Mouse (Mus musculus) forebrain, postnatal 0 days (tissue): Measurements from ENCODE around the gene Olfr64. TPM values are rescaled to one million over a fixed set of nuclear protein-coding genes. Genes with fewer than 3 reads are reported as not detected.

Source experiments
- ATAC-seq: fragments of 200-750 bp; cut with Nextera tagmentation; 2 replicates; pipeline ENCODE4 v1.8.0; 2017; ENCODE audit warnings: mild to moderate bottlenecking, moderate library complexity
- DNase-seq: peaks from one replicate; pipeline ENCODE4 v3.0.0-alpha.2; 2015
- H3K27ac ChIP-seq: fragments of 300-500 bp; sonication (generic); 2 replicates; pipeline ENCODE4 v1.5.1; 2014; ENCODE audit warnings: low read depth, mild to moderate bottlenecking, antibody characterized with exemption, low read length, moderate library complexity, mixed read lengths
- H3K27me3 ChIP-seq: fragments of 300-500 bp; sonication (generic); 2 replicates; pipeline ENCODE4 v1.6.1; 2014; ENCODE audit warnings: mild to moderate bottlenecking, low read length, mixed read lengths; ENCODE audit not compliant: insufficient read depth
- H3K36me3 ChIP-seq: fragments of 300-500 bp; sonication (generic); 2 replicates; pipeline ENCODE4 v1.6.1; 2014; ENCODE audit warnings: mild to moderate bottlenecking, moderate library complexity; ENCODE audit not compliant: insufficient read depth
- H3K4me1 ChIP-seq: fragments of 300-500 bp; sonication (generic); 2 replicates; pipeline ENCODE4 v1.6.1; 2014; ENCODE audit warnings: antibody characterized with exemption; ENCODE audit not compliant: insufficient read depth
- H3K4me2 ChIP-seq: fragments of 300-500 bp; sonication (generic); 2 replicates; pipeline ENCODE4 v1.6.1; 2014; ENCODE audit warnings: low read depth, mild to moderate bottlenecking, moderate library complexity
- H3K4me3 ChIP-seq: fragments of 300-500 bp; sonication (generic); 2 replicates; pipeline ENCODE4 v1.5.1; 2014; ENCODE audit warnings: low read depth, low read length, mixed read lengths
- H3K9ac ChIP-seq: fragments of 300-500 bp; sonication (generic); 2 replicates; pipeline ENCODE4 v1.6.1; 2014; ENCODE audit warnings: mild to moderate bottlenecking
- H3K9me3 ChIP-seq: fragments of 300-500 bp; sonication (generic); 2 replicates; pipeline ENCODE4 v1.6.1; 2016; ENCODE audit warnings: low read length
- CTCF ChIP-seq: sonication (generic); IDR thresholded peaks from 2 replicates; pipeline ENCODE4 v1.5.1; 2016; ENCODE audit warnings: antibody characterized with exemption, control low read depth, low read depth
- WGBS: fragments of 180-500 bp; shearing (Covaris S2); extraction: QIAGEN DNeasy Blood & Tissue Kit; methylation state at CpG from one replicate; pipeline ENCODE4 v1.1.7; 2014; 5-methylcytosine and 5-hydroxymethylcytosine counted together
- polyA plus RNA-seq: library from polyadenylated mRNA; unstranded; fragments of >200 nt; fragmentation: Nextera tagmentation; extraction: Ambion mirVana; gene quantifications from 2 replicates; pipeline ENCODE4 v1.2.1, GENCODE M21; 2015
- total RNA-seq: library from RNA; depleted of rRNA; stranded (reverse); fragments of >200 nt; gene quantifications from 2 replicates; pipeline ENCODE4 v1.2.3, GENCODE M21; 2014; rRNA removed

The Olfr64 gene
- total and polyA plus RNA-seq, 2 experiments from 2014 or later: not detected

GRCm38 (mm10) chr7:103860855-103861254 lies 33.4 kb downstream of the Olfr64 start:
- no peak overlapping the region for H3K9ac ChIP-seq
- DNase-seq: no peak
- WGBS: 59% methylated on average over 1 of the region's 1 CpGs

GRCm38 (mm10) chr7:103859076-103859475 lies 35.2 kb downstream of the Olfr64 start:
- ATAC-seq: no peak
- Histone ChIP-seq H3K4me2 (no peak overlapping the region), H3K4me3 (no peak overlapping the region), H3K27me3 (no peaks in the 10 kb centered on the region), H3K9ac (no peak overlapping the region), H3K4me1 (no peaks in the 10 kb centered on the region), H3K27ac (no peak overlapping the region), H3K9me3 (no peaks in the 10 kb centered on the region), H3K36me3 (no peaks in the 10 kb centered on the region)
- WGBS: 69% methylated on average over 2 of the region's 2 CpGs
- DNase-seq: no peak
- no peak for TF ChIP-seq CTCF

More at GRCm38 (mm10) chr7:103860855-103861254, 33.4 kb downstream of the Olfr64 start:
- H3K27me3 ChIP-seq: no peaks in the 10 kb centered on the region
- H3K36me3 ChIP-seq: no peaks in the 10 kb centered on the region
- no peak overlapping the region for H3K27ac ChIP-seq
- no peaks in the 10 kb centered on the region for H3K4me1 ChIP-seq
- H3K4me3 ChIP-seq: no peak overlapping the region
- ATAC-seq: no peak
- H3K4me2 ChIP-seq: no peak overlapping the region
- no peaks in the 10 kb centered on the region for H3K9me3 ChIP-seq
- no peak for TF ChIP-seq CTCF

- Histone ChIP-seq H3K4me2 (no peak overlapping the region), H3K27me3 (no peaks in the 10 kb centered on the region), H3K4me1 (no peaks in the 10 kb centered on the region), H3K9me3 (no peaks in the 10 kb centered on the region), H3K36me3 (no peaks in the 10 kb centered on the region), H3K9ac (no peak overlapping the region), H3K27ac (no peak overlapping the region), H3K4me3 (no peak overlapping the region)
- ATAC-seq (no peak), DNase-seq (no peak)
- 61% methylated on average over 1 of the region's 1 CpGs for WGBS
- no peak for TF ChIP-seq CTCF
These were observed 39.6 kb downstream of the Olfr64 start for GRCm38 (mm10) chr7:103854669-103855068.

GRCm38 (mm10) chr7:103853090-103853489 lies 41.2 kb downstream of the Olfr64 start, which contains the start of gene Hbb-y:
TSS of gene Hbb-y (minus strand) at chr7:103853216.
- H3K27me3 ChIP-seq: no peaks in the 10 kb centered on the region
- no peak within 1 kb of the TSS for H3K27ac ChIP-seq
- DNase-seq: no peak
- TF ChIP-seq CTCF: no peak
- no peaks in the 10 kb centered on the region for H3K4me1 ChIP-seq
- ATAC-seq: no peak
- no peaks in the 10 kb centered on the region for H3K9me3 ChIP-seq
- H3K4me3 ChIP-seq: no peak within 1 kb of the TSS
- no peak within 1 kb of the TSS for H3K9ac ChIP-seq
- no peaks in the 10 kb centered on the region for H3K36me3 ChIP-seq
- no peak within 1 kb of the TSS for H3K4me2 ChIP-seq
- 65% methylated on average over 2 of the region's 2 CpGs for WGBS

DNA sequence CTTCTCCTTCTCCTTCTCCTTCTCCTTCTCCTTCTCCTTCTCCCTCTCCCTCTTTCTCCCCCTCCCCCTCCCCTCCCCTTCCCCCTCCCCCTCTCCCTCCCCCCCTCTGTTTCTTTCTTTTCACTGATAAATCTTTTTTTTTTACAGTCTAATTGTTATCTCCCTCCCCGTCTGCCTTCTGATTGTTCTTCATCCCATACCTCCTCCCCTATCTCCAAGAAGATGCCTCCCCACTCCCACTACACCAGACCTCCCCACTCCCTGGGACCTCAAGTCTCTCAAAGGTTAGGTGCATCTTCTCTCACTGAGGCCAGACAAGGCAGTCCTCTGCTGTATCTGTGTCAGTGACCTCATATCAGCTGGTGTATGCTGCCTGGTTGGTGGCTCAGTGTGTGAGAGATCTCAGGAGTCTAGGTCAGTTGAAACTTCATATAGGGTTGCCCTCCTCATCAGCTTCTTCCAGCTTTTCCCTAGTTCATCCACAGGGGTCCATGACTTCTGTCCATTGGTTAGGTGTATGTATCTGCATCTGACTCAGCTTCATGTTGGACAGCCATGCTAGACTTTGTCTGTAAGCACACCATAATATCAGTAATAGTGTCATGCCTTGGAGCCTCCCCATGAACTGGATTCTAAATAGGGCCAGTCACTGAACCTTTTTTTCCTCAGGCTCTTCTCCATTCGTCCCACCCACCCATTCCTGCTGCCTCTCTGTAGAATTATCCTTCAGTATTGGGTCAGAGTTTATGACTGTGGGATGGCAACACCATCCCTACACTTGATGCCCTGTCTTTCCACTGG lies 49.6 kb downstream of the Olfr64 start:
- WGBS: 40% methylated on average over 1 of the region's 2 CpGs
- Histone ChIP-seq H3K9ac (no peak overlapping the region), H3K4me1 (no peaks in the 10 kb centered on the region), H3K9me3 (no peaks in the 10 kb centered on the region), H3K27ac (no peak overlapping the region), H3K4me3 (no peak overlapping the region), H3K36me3 (no peaks in the 10 kb centered on the region), H3K4me2 (no peak overlapping the region), H3K27me3 (no peaks in the 10 kb centered on the region)
- no peak for TF ChIP-seq CTCF
- no peak for ATAC-seq
- DNase-seq: no peak

DNA sequence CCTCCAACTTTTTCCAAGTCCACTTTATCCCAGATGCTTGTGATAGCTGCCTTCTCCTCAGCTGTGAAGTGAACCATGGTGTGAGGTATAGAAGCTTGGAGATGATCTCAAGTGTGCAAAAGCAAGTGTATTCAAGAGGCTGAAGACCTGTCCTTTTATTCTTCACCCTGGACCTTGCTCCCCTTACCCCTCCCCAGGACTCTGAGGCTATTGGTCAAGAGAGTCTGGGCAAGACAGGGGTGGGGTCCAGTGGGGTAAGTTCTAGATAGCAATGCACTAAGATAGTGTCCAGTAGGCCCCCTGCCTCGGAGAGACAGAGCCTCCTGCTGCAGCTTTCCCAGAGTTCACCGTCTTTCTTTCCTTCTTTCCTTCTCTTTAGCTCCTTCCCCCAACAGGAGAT lies 51.3 kb downstream of the Olfr64 start, which contains the start of gene Hbb-bh1:
Hbb-bh1 (minus strand) TSS at position 131 of the 400 bp plus-strand sequence.
- 79% methylated on average over 2 of the region's 2 CpGs for WGBS
- no peak for TF ChIP-seq CTCF
- H3K4me2 ChIP-seq: no peak within 1 kb of the TSS
- H3K36me3 ChIP-seq: no peaks in the 10 kb centered on the region
- H3K9me3 ChIP-seq: no peaks in the 10 kb centered on the region
- no peak within 1 kb of the TSS for H3K4me3 ChIP-seq
- no peak for ATAC-seq
- no peak for DNase-seq
- no peaks in the 10 kb centered on the region for H3K4me1 ChIP-seq
- no peak within 1 kb of the TSS for H3K9ac ChIP-seq
- H3K27me3 ChIP-seq: no peaks in the 10 kb centered on the region
- H3K27ac ChIP-seq: no peak within 1 kb of the TSS

- H3K27me3 ChIP-seq: no peaks in the 10 kb centered on the region
- WGBS: 70% methylated on average over 3 of the region's 3 CpGs
- no peaks in the 10 kb centered on the region for H3K36me3 ChIP-seq
These were observed 54.0 kb downstream of the Olfr64 start, which contains the start of gene Hbb-bh2 for GRCm38 (mm10) chr7:103840268-103840667. TSS of gene Hbb-bh2 (minus strand) at chr7:103840520.

More at GRCm38 (mm10) chr7:103840268-103840667, 54.0 kb downstream of the Olfr64 start, which contains the start of gene Hbb-bh2:
- no peak for ATAC-seq
- no peak within 1 kb of the TSS for H3K27ac ChIP-seq
- no peaks in the 10 kb centered on the region for H3K9me3 ChIP-seq
- H3K4me3 ChIP-seq: no peak within 1 kb of the TSS
- DNase-seq: no peak
- TF ChIP-seq CTCF: no peak
- H3K4me2 ChIP-seq: no peak within 1 kb of the TSS
- no peaks in the 10 kb centered on the region for H3K4me1 ChIP-seq
- no peak within 1 kb of the TSS for H3K9ac ChIP-seq

Other genes with a start within 250 kb of the Olfr64 start
Only the 30 nearest of the 33 such genes appear.
- gene Olfr623, start 230.8 kb downstream of the Olfr64 start, total RNA-seq: not detected in 2 replicates
- not detected in 2 replicates for gene Olfr623, start 230.8 kb downstream of the Olfr64 start, polyA plus RNA-seq
- not detected in 2 replicates for gene Olfr624, start 223.3 kb downstream of the Olfr64 start, total RNA-seq
- gene Olfr624, start 223.3 kb downstream of the Olfr64 start, polyA plus RNA-seq: not detected in 2 replicates
- gene Olfr625-ps1, start 211.8 kb downstream of the Olfr64 start, total RNA-seq: not detected in 2 replicates
- gene Olfr625-ps1, start 211.8 kb downstream of the Olfr64 start, polyA plus RNA-seq: not detected in 2 replicates
- not detected in 2 replicates for gene Olfr243, start 179.8 kb downstream of the Olfr64 start, total RNA-seq
- not detected in 2 replicates for gene Olfr243, start 179.8 kb downstream of the Olfr64 start, polyA plus RNA-seq
- not detected in 2 replicates for gene Olfr628, start 164.1 kb downstream of the Olfr64 start, total RNA-seq
- not detected in 2 replicates for gene Olfr628, start 164.1 kb downstream of the Olfr64 start, polyA plus RNA-seq
- not detected in 2 replicates for gene Olfr629, start 149.5 kb downstream of the Olfr64 start, total RNA-seq
- gene Olfr629, start 149.5 kb downstream of the Olfr64 start, polyA plus RNA-seq: not detected in 2 replicates
- not detected in 2 replicates for gene Olfr630, start 137.2 kb downstream of the Olfr64 start, total RNA-seq
- gene Olfr630, start 137.2 kb downstream of the Olfr64 start, polyA plus RNA-seq: not detected in 2 replicates
- gene Olfr69, start 122.9 kb downstream of the Olfr64 start, total RNA-seq: not detected in 2 replicates
- gene Olfr69, start 122.9 kb downstream of the Olfr64 start, polyA plus RNA-seq: not detected in 2 replicates
- gene Olfr68, start 114.8 kb downstream of the Olfr64 start, total RNA-seq: not detected in 2 replicates
- not detected in 2 replicates for gene Olfr68, start 114.8 kb downstream of the Olfr64 start, polyA plus RNA-seq
- gene Olfr67, start 102.7 kb downstream of the Olfr64 start, total RNA-seq: not detected in 2 replicates
- gene Olfr67, start 102.7 kb downstream of the Olfr64 start, polyA plus RNA-seq: not detected in 2 replicates
- gene Hbb-bt, start 80.5 kb downstream of the Olfr64 start, total RNA-seq: 105 and 224 TPM in 2 replicates
- 190 and 259 TPM in 2 replicates for gene Hbb-bt, start 80.5 kb downstream of the Olfr64 start, polyA plus RNA-seq
- gene Hbb-bs, start 66.4 kb downstream of the Olfr64 start, total RNA-seq: 815 and 1,167 TPM in 2 replicates
- gene Hbb-bs, start 66.4 kb downstream of the Olfr64 start, polyA plus RNA-seq: 757 and 1,200 TPM in 2 replicates
- not detected in 2 replicates for gene Hbb-bh2, start 54.0 kb downstream of the Olfr64 start, total RNA-seq
- not detected in 2 replicates for gene Hbb-bh2, start 54.0 kb downstream of the Olfr64 start, polyA plus RNA-seq
- gene Hbb-bh1, start 51.3 kb downstream of the Olfr64 start, total RNA-seq: not detected in 2 replicates
- gene Hbb-bh1, start 51.3 kb downstream of the Olfr64 start, polyA plus RNA-seq: not detected in 2 replicates
- gene Hbb-y, start 41.3 kb downstream of the Olfr64 start, total RNA-seq: 1.0 TPM in 1 of 2 replicates, not detected in the other
- 0.87 and 1.3 TPM in 2 replicates for gene Hbb-y, start 41.3 kb downstream of the Olfr64 start, polyA plus RNA-seq
- not detected in 2 replicates for gene Olfr66, start 8.2 kb downstream of the Olfr64 start, total RNA-seq
- not detected in 2 replicates for gene Olfr66, start 8.2 kb downstream of the Olfr64 start, polyA plus RNA-seq
- not detected in 2 replicates for gene Olfr65, start 9.0 kb upstream of the Olfr64 start, total RNA-seq
- gene Olfr65, start 9.0 kb upstream of the Olfr64 start, polyA plus RNA-seq: not detected in 2 replicates
- gene Olfr631, start 34.3 kb upstream of the Olfr64 start, total RNA-seq: not detected in 2 replicates
- gene Olfr631, start 34.3 kb upstream of the Olfr64 start, polyA plus RNA-seq: not detected in 2 replicates
- not detected in 2 replicates for gene Olfr632, start 39.9 kb upstream of the Olfr64 start, total RNA-seq
- gene Olfr632, start 39.9 kb upstream of the Olfr64 start, polyA plus RNA-seq: not detected in 2 replicates
- gene Olfr633, start 50.0 kb upstream of the Olfr64 start, total RNA-seq: not detected in 2 replicates
- gene Olfr633, start 50.0 kb upstream of the Olfr64 start, polyA plus RNA-seq: not detected in 2 replicates
- not detected in 2 replicates for gene Olfr635, start 76.7 kb upstream of the Olfr64 start, total RNA-seq
- gene Olfr635, start 76.7 kb upstream of the Olfr64 start, polyA plus RNA-seq: not detected in 2 replicates
- gene Olfr638, start 104.3 kb upstream of the Olfr64 start, total RNA-seq: not detected in 2 replicates
- not detected in 2 replicates for gene Olfr638, start 104.3 kb upstream of the Olfr64 start, polyA plus RNA-seq
- not detected in 2 replicates for gene Olfr639, start 122.8 kb upstream of the Olfr64 start, total RNA-seq
- not detected in 2 replicates for gene Olfr639, start 122.8 kb upstream of the Olfr64 start, polyA plus RNA-seq
- 0.57 TPM in 1 of 2 replicates, not detected in the other for gene Olfr640, start 131.1 kb upstream of the Olfr64 start, total RNA-seq
- gene Olfr640, start 131.1 kb upstream of the Olfr64 start, polyA plus RNA-seq: not detected in 2 replicates
- not detected in 2 replicates for gene Olfr641, start 141.0 kb upstream of the Olfr64 start, total RNA-seq
- gene Olfr641, start 141.0 kb upstream of the Olfr64 start, polyA plus RNA-seq: not detected in 2 replicates
- gene Olfr642, start 158.2 kb upstream of the Olfr64 start, total RNA-seq: not detected in 2 replicates
- not detected in 2 replicates for gene Olfr642, start 158.2 kb upstream of the Olfr64 start, polyA plus RNA-seq
- not detected in 2 replicates for gene 4930516K23Rik, start 167.0 kb upstream of the Olfr64 start, total RNA-seq
- not detected in 2 replicates for gene 4930516K23Rik, start 167.0 kb upstream of the Olfr64 start, polyA plus RNA-seq
- gene Olfr644, start 177.4 kb upstream of the Olfr64 start, total RNA-seq: not detected in 2 replicates
- gene Olfr644, start 177.4 kb upstream of the Olfr64 start, polyA plus RNA-seq: not detected in 2 replicates
- gene Olfr645, start 191.0 kb upstream of the Olfr64 start, total RNA-seq: not detected in 2 replicates
- gene Olfr645, start 191.0 kb upstream of the Olfr64 start, polyA plus RNA-seq: not detected in 2 replicates
- not detected in 2 replicates for gene Olfr646, start 210.4 kb upstream of the Olfr64 start, total RNA-seq
- not detected in 2 replicates for gene Olfr646, start 210.4 kb upstream of the Olfr64 start, polyA plus RNA-seq